Mouse (Mus musculus): Measurements from ENCODE around the gene Cdkl4.

DNA sequence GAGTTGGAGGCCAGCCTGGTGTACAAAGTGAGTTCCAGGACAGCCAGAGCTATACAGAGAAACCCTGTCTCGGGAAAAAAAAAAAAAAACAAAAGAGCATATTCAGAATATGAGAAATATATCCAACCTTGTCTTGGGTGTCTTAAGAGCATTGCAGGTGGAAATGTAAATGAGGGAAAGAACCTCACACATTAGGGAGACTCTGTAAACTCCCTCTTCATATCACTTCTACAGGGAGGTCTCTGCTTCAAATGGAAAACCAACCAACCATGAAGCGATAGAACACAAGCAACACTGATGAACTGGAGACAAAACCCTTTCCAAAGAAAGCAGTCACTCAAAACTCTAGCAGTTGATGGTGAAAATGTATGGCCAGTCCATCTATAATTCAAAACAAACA is 99.9 kb downstream of the Cdkl4 start:
- TF ChIP-seq CTCF (IDR thresholded peaks at IDR 0.05; ENCODE audit: low read depth, low read length): no peak
- no peak for TF ChIP-seq TAL1 (conservative IDR thresholded peaks at IDR 0.05; ENCODE audit: low read depth, low read length)
- TF ChIP-seq GATA1 (IDR thresholded peaks at IDR 0.05; ENCODE audit: borderline replicate concordance, low read length): no peak
- TF ChIP-seq POLR2AphosphoS5 (IDR thresholded peaks at IDR 0.05; ENCODE audit: insufficient replicate concordance, low read depth, low read length): no peak
- no peak for TF ChIP-seq GATA2 (IDR thresholded peaks at IDR 0.05; ENCODE audit: borderline replicate concordance, low read depth, low read length)
